In genomic region chr9:98424725-98425210, GRCm38 (mm10) we compare ENCODE assay signal across 8 mouse cellular contexts. TPM values are rescaled to one million over a fixed set of nuclear protein-coding genes. Genes with fewer than 3 reads are reported as not detected.
DNase-seq lines count a peak whose midpoint lies in the region; ATAC-seq and TF ChIP-seq lines count a peak whose summit lies in the region.

No protein-coding gene starts in this region.

- DNase-seq in left cerebral cortex, adult 2 months (ENCODE audit: extremely low spot score in 1 of 2, low spot score in 2 of 2), result peak in 1 of 2 experiments; percentile 23
- DNase-seq in left cerebral cortex, adult 11 months (ENCODE audit: low spot score), result no peak
- peak; percentile 57 to 59 for DNase-seq in heart, postnatal 36 days
- peak; percentile 79 for DNase-seq in limb, embryonic 11.5 days (ENCODE audit: low spot score)
- DNase-seq in midbrain, embryonic 11.5 days (ENCODE audit: low spot score, missing footprints), result peak; percentile 94
- DNase-seq in thymus, postnatal 14 days, result peak; percentile 7
- no peak for DNase-seq in left cerebral cortex, postnatal 36 days (ENCODE audit: low spot score in 2 of 2)

- peak overlapping the region; percentile 46 for H3K4me3 ChIP-seq in left cerebral cortex, adult 2 months
- peak overlapping the region; percentile 54 for H3K4me3 ChIP-seq in forebrain, embryonic 12.5 days (replicated peaks)
- peak overlapping the region; percentile 49 for H3K4me3 ChIP-seq in limb, embryonic 11.5 days (ENCODE audit: low read depth, low read length)
- H3K4me3 ChIP-seq in midbrain, embryonic 11.5 days (ENCODE audit: low read depth, low read length), result peak overlapping the region; percentile 49

- H3K4me2 ChIP-seq in forebrain, embryonic 12.5 days, result peak overlapping the region; percentile 72
- peak overlapping the region; percentile 81 for H3K4me2 ChIP-seq in limb, embryonic 11.5 days (ENCODE audit: low read depth, severe bottlenecking)
- peak overlapping the region; percentile 77 for H3K4me2 ChIP-seq in midbrain, embryonic 11.5 days

- intact Hi-C loops in left cerebral cortex, adult 2 months (cut with DNase I), result no loop called here
- intact Hi-C loops in heart, postnatal 36 days (cut with DNase I), result no loop called here
- intact Hi-C loops in left cerebral cortex, postnatal 36 days (cut with DNase I), result no loop called here

- ATAC-seq in forebrain, embryonic 12.5 days (ENCODE audit: low FRiP score), result peak; percentile 50
- ATAC-seq in limb, embryonic 11.5 days (ENCODE audit: insufficient number of reproducible peaks, low FRiP score, low TSS enrichment, low read depth), result peak; percentile 68
- ATAC-seq in midbrain, embryonic 11.5 days (ENCODE audit: low FRiP score), result peak; percentile 80

- 2% methylated on average over 42 of the region's 42 CpGs for WGBS in forebrain, embryonic 12.5 days
- under 1% methylated on average over 37 of the region's 42 CpGs for WGBS in limb, embryonic 11.5 days
- whole genome bisulfite sequencing in midbrain, embryonic 11.5 days, result under 1% methylated on average over 33 of the region's 42 CpGs

- peaks cover 43% of the 10 kb centered on the region for H3K4me1 ChIP-seq in forebrain, embryonic 12.5 days
- H3K4me1 ChIP-seq in limb, embryonic 11.5 days (ENCODE audit: control insufficient read depth, insufficient read depth, low read length), result no peaks in the 10 kb centered on the region
- H3K4me1 ChIP-seq in midbrain, embryonic 11.5 days (ENCODE audit: control insufficient read depth, insufficient read depth, low read length), result peaks cover 7% of the 10 kb centered on the region; the same call in 1 of the 2 replicates

- H3K27ac ChIP-seq in left cerebral cortex, adult 2 months, result no peak overlapping the region
- H3K27ac ChIP-seq in forebrain, embryonic 12.5 days, result no peak overlapping the region
- H3K27ac ChIP-seq in limb, embryonic 11.5 days (replicated peaks; ENCODE audit: low read depth, low read length), result no peak overlapping the region
- no peak overlapping the region for H3K27ac ChIP-seq in midbrain, embryonic 11.5 days (ENCODE audit: low read depth, low read length)

- no peaks in the 10 kb centered on the region for H3K36me3 ChIP-seq in forebrain, embryonic 12.5 days (replicated peaks)
- H3K36me3 ChIP-seq in limb, embryonic 11.5 days (ENCODE audit: control insufficient read depth, insufficient read depth, low read length), result no peaks in the 10 kb centered on the region
- H3K36me3 ChIP-seq in midbrain, embryonic 11.5 days (ENCODE audit: control insufficient read depth, insufficient read depth, low read length), result no peaks in the 10 kb centered on the region

- peaks cover 68% of the 10 kb centered on the region for H3K27me3 ChIP-seq in forebrain, embryonic 12.5 days
- no peaks in the 10 kb centered on the region for H3K27me3 ChIP-seq in limb, embryonic 11.5 days (ENCODE audit: control insufficient read depth, insufficient read depth, low read length)
- H3K27me3 ChIP-seq in midbrain, embryonic 11.5 days (ENCODE audit: control insufficient read depth, insufficient read depth, low read length), result no peaks in the 10 kb centered on the region; the same call in 1 of the 2 replicates

- H3K9me3 ChIP-seq in forebrain, embryonic 12.5 days, result no peaks in the 10 kb centered on the region
- H3K9me3 ChIP-seq in limb, embryonic 11.5 days (ENCODE audit: control insufficient read depth, low read length), result no peaks in the 10 kb centered on the region
- no peaks in the 10 kb centered on the region for H3K9me3 ChIP-seq in midbrain, embryonic 11.5 days (ENCODE audit: control insufficient read depth, low read length)

- no peak for TF ChIP-seq CTCF in left cerebral cortex, adult 2 months (IDR thresholded peaks at IDR 0.05)

- peak overlapping the region; percentile 57 for H3K9ac ChIP-seq in forebrain, embryonic 12.5 days
- peak overlapping the region; percentile 59 for H3K9ac ChIP-seq in limb, embryonic 11.5 days (ENCODE audit: low read length)
- H3K9ac ChIP-seq in midbrain, embryonic 11.5 days (ENCODE audit: low read length), result peak overlapping the region; percentile 62

RNA-seq across cellular contexts. Expression of gene Rbp1, which starts 2.0 kb away (rescaled TPM):
- 1 to 10 TPM; 4.7 to 6.4 TPM for total RNA-seq in left cerebral cortex, adult 2 months (2021)
- polyA plus RNA-seq in forebrain, embryonic 12.5 days (2016; fragmentation: Nextera tagmentation; extraction: Ambion mirVana), result 42.9 and 50.9 TPM in 2 replicates
- 1 to 10 TPM; 6.7 to 7.5 TPM for total RNA-seq in heart, postnatal 36 days (2021)
- polyA plus RNA-seq in limb, embryonic 11.5 days (2014; fragmentation: Nextera tagmentation; extraction: Ambion mirVana), result 29.5 and 30.4 TPM in 2 replicates
- 26.0 and 27.5 TPM in 2 replicates for polyA plus RNA-seq in midbrain, embryonic 11.5 days (2014; fragmentation: Nextera tagmentation; extraction: Ambion mirVana)
- total RNA-seq in left cerebral cortex, postnatal 36 days (2021), result 1 to 10 TPM; 5.4 to 5.7 TPM

Comparison
In these comparisons a context has a peak if more than half of its experiments do, and no peak if none do; other contexts are left out.
1. DNase-seq: peak in heart, postnatal 36 days (2 of 2), limb, embryonic 11.5 days (single experiment), midbrain, embryonic 11.5 days (single experiment) and thymus, postnatal 14 days (single experiment); none in left cerebral cortex, adult 11 months (single experiment) and left cerebral cortex, postnatal 36 days (0 of 2).
2. Peak in every context shown above with its lines, with median percentiles within 50 percentile points of each other: H3K4me3 ChIP-seq, ATAC-seq, H3K4me2 ChIP-seq and H3K9ac ChIP-seq.